Mouse (Mus musculus) heart, adult 11 months (tissue): ENCODE results near the gene Btbd19.
A peak's percentile ranks its signal among the peaks of the same experiment; 100 is the strongest.

Source experiments
- DNase-seq: peaks from one replicate; pipeline ENCODE4 v3.0.0; 2022

Gene Btbd19

GRCm38 (mm10) chr4:117110985-117111384, 14.5 kb downstream of the Btbd19 start:
- no peak for DNase-seq

DNA sequence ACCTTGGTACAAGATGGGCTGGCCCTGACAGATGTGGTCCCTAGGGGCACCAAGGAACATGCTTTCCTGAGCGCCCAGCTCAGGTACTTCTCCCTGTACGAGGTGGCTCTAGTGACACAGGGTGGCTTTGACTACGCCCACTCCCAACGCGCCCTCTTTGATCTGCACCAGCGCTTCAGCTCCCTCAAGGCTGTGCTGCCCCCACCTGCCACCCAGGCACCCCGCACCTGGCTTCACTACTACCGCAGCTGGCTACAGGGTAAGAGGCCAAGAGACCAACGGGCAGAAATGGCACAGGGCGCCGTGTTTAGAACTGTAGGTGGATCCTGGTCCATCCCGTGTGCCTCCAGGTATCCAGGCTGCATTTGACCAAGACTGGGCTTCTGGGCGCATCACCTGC, 15.3 kb downstream of the Btbd19 start:
- peak; percentile 89 for DNase-seq

DNA sequence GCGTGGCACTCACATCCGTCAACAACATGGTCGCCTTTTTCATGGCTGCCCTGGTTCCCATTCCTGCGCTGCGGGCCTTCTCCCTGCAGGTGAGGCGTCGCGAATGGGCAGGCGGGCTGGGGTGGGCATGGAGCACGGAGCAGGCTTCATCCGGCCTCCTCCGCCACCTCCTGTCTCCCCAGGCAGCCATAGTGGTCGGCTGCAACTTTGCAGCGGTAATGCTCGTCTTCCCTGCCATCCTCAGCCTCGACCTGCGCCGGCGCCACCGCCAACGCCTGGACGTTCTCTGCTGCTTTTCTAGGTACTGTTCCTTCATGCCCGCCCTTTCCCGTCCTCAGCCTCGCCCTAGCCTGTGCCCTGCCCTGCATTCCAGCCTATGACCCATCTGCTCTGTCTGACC, 16.2 kb downstream of the Btbd19 start:
- peak; percentile 79 for DNase-seq

DNA sequence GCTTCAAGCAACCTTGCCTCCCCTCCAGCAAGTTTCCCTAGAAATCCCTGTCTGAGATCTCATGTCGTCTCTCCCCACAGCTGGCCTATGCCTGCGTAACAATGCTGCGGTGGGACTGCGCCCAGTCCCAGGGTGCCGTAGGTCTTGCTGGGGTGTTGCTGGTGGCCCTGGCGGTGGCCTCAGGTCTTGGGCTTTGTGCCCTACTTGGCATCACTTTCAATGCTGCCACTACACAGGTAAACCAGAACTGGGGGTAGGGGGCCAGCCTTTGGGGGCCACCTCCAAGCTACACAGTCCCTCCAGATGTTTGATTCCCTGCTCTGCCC, 17.0 kb downstream of the Btbd19 start:
- peak; percentile 91 for DNase-seq

- peak; percentile 86 for DNase-seq
Measured at GRCm38 (mm10) chr4:117107813-117108523, 17.6 kb downstream of the Btbd19 start.

GRCm38 (mm10) chr4:117105127-117105526, 20.4 kb downstream of the Btbd19 start:
- DNase-seq, result peak; percentile 85

- no peak for DNase-seq
Measured at GRCm38 (mm10) chr4:117104672-117105071, 20.9 kb downstream of the Btbd19 start.

- peak; percentile 95 for DNase-seq
Measured at GRCm38 (mm10) chr4:117101218-117101617, 24.3 kb downstream of the Btbd19 start.

DNA sequence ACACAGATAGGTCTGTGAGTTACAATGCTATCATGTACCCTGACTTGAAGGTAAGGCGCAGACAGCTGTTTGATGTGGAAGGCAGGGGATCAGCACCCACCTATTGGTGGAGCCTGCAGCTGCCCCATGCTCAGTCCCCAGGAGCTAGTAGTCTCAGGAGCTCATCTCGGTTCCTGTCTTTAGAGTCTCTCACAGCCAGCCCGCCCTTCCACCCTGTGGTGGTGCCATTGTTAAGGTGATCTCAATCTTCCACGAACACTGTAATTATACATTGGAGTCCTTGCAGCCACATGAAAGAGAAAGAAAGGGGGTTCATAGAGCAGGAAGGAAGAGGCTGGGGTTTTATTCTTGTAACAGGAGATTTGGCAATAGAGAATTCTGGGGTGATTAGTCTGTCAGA, 25.5 kb downstream of the Btbd19 start:
- peak; percentile 86 for DNase-seq

GRCm38 (mm10) chr4:117098764-117099036, 26.8 kb downstream of the Btbd19 start:
- peak; percentile 80 for DNase-seq

- peak; percentile 87 for DNase-seq
Measured at GRCm38 (mm10) chr4:117097969-117098763, 27.4 kb downstream of the Btbd19 start.

DNA sequence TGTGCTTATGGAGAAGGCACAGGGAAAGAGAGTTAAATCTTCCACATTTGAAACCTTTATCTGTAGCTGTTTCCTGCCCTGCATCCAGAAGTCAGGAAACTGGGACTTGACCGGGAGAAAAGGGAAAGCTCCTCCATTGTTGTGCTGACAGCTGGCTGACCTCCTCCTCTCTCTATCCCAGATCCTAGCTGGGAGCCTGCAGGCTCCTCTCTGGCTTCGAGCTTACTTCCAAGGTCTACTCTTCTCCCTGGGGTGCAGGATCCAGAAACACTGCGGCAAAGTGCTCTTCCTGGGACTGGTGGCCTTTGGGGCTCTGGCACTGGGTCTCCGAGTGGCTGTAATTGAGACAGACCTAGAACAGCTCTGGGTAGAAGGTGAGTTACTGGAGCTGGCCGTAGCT, 28.9 kb downstream of the Btbd19 start:
- DNase-seq, result peak; percentile 93

DNA sequence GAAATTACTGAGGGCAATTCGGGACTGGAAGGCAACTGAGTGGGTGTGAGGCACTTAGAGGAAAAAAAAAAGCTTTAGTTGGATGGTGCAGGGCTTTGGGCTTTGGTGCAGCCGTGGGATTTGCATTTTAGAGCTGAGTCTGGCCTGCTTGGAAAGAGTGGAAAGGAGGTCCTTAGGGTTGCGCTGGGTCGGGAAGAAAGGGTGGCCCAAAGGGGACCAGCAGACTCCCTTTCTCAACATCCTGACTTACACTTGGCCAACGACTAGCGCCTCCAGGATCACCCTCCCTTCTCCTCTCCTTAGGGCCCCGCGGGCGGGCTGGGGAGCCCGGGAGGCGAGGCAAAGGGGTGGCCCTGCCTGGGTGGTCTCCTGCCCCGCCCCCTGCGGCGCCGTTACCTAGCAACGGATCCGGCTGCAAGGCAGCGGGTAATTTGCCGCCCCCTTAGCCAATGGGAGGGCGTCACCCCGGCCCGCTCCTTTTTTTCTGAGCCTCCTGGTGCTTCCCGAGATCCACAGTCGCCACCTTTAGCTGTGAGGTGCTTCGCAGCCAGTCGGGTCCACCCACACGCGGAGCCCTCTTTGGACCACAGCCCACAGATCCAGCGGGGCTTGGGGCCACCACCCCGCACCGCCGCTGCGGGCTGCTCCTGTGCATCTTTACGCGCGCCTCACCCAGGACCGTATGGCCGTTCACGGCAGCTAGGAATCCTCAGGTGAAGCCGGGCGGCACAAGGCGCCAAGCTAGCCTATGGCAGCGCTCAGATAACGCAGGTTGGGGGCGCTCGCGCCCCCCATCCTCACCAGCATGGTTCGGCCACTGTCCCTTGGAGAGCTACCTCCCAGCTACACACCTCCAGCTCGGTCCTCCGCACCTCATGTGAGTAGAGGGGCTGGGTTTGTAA, 29.7 kb downstream of the Btbd19 start, which contains the start of gene Ptch2:
TSS of gene Ptch2 (plus strand) at position 525 of the 902 bp plus-strand sequence.
- peak; percentile 98 for DNase-seq

GRCm38 (mm10) chr4:117094626-117095361, 30.7 kb downstream of the Btbd19 start:
- DNase-seq, result no peak

- no peak for DNase-seq
Measured at GRCm38 (mm10) chr4:117090586-117090985, 34.9 kb downstream of the Btbd19 start.

GRCm38 (mm10) chr4:117087948-117088640, 37.4 kb downstream of the Btbd19 start:
- DNase-seq, result no peak

DNA sequence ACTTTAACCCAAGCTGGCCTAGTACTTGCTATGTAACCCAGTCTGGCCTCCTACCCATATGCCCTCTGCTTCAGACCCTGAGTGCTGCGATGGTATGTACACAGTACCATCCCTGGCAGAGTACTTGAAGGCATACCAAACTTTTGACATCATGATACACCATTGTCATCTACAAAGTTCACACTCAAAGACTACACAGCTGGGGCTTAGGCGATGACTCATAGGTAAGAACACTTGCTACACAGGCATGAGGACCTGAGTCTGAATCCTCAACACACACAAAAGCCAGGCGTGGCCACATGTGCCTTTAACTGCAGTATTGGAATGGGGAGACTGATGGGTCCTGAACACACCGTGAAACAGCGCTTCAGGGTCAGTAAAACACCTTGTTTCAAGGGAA, 54.3 kb downstream of the Btbd19 start:
- no peak for DNase-seq

GRCm38 (mm10) chr4:117070624-117071023, 54.9 kb downstream of the Btbd19 start:
- no peak for DNase-seq

DNA sequence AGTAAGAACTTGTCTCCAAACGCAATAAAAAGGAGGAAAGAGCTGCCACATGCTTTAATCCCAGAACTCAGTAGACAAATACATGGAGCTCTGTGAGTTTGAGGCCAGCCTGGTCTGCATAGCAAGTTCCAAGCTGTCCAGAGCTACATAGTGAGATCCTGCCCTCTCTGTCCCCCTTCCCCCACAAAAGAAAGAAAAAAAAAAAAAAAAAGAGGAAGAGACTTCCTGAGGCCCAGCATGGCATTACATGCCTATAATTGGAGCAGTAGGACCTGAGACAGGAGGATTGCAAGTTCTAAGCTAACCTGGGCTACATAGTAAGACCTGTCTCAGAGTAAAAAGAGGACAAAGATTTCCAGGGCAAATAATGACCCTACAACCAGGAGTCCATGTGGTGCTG, 55.9 kb downstream of the Btbd19 start:
- no peak for DNase-seq
